Mouse (Mus musculus) frontal cortex, postnatal 10 days (tissue): ENCODE data around the gene Cfb.
"Not testable (repeated sequence)": the region's sequence is repeated elsewhere in the genome, so short reads cannot be mapped to it uniquely, and the experiment has no call there.

Experiments used
- DNase-seq, 2 experiments: peaks; one replicate each; pipeline ENCODE4 v3.0.0; 2022; ENCODE audit warnings: low spot score in 2 of 2, mixed read lengths in 1 of 2

Gene Cfb

DNA sequence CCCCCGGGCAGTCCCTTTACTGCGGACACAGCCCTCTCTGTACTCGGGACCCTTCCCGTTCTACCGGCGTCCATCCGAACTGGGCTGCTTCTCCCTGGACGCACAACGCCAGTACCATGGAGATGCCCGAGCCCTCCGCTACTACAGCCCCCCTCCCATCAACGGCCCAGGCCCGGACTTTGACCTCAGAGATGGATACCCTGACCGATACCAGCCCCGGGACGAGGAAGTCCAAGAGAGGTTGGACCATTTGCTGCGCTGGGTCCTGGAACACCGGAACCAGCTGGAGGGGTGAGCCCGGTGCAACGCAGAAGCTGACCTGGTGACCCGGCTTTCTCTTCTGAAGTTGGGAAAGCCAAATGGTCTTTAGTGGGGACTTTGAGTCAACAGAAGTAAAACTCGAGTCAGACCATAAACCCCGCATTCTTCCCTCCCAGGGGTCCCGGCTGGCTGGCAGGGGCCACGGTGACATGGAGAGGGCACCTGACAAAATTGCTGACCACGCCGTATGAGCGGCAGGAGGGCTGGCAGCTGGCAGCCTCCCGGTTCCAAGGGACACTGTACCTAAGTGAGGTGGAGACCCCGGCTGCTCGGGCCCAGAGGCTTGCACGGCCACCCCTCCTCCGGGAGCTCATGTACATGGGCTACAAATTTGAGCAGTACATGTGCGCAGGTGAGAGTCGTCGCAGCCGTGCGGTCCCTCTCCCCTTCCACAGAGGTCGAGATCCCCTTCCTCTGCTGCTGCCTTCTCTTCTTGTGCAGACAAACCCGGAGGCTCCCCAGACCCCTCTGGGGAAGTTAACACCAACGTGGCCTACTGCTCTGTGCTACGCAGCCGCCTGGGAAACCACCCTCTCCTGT, 24.6 kb downstream of the Cfb start:
- peak in 1 of 2 experiments; percentile 24 for DNase-seq

GRCm38 (mm10) chr17:34836856-34837221, 25.5 kb downstream of the Cfb start, which contains the start of the genes Stk19 and Dxo:
Stk19 (minus strand) TSS chr17:34836945.
Dxo (plus strand) TSS chr17:34837019.
- DNase-seq = peak; percentile 95 to 98

DNA sequence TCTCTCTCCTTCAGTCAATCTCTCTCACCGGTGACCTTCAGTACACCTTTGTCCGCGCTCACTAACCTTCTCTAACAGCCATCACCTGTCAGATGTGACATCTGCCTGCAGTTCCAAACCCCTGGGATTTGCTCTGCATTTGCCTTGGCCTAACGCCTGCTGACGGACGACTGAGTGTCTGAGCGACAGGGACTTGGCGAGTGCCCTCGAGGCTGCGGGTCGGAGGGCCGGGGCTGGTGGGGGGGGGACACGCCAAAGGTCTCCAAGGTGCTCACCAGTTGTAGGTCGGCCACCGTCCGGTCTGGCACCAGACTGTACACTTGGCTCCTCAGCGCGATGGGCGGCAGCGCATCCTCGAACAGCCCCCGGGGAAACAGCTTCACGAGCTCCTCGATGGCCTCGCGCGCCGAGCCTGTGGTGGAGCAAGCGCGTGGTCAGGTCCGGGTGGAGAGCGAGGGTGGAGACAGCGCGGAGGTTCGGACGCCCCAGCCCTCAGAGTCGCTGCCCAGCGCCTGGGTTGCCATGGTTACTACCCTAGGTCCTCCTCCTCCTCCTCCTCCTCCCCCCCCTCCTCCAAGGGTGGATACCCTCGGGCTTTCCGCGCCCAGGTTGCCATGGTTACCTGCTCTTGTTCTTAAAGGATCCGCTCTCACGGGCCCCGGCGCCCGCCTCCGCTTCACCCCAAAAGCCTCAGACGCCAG, 26.0 kb downstream of the Cfb start:
- no peak for DNase-seq

DNA sequence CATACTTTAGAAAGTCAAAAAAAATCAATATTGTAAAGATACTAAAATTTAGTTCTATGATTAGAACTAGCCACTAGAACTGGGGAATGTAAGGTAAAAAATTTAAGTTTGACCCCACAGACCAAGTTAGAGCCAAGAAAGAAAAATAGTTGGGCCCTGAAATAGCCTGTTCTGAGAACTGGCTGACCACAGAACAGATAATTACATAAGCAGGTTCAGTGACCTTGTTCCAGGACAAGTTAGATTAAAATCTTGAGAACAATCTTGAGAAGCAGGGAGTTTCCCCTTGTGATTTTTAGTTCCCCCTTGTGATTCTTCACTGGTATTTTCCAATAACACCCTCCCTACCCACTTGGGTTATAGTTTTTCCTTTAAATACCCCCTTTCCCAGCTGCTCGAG, 31.5 kb downstream of the Cfb start:
- DNase-seq = not testable (repeated sequence)

DNA sequence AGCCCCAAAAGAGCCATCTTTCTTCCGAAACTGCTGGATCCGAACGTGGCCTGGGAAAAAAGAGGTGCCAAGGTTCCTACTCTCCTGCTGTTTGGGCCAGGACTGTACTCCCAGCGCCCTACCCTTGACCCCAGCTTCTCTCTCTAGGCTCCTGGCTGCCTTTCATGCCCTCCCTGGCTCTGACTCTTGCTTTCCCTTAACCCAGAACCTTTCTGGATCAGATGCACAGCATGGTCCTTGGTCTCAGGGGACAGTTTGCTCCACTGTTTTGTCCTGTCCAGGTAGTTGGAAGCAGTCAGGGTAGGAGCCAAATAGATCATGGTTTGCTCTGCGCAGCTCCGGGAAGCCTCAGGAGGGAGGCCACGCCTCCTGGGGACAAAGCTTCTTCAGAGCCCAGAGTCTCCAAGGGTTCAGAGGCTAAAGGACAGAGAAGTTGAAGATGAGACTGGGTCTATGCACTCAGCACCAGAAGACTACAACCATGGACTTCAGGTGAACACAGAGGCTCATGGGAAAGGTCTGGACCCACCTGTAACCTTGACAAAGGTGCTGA, 47.4 kb downstream of the Cfb start:
- DNase-seq = no peak

DNA sequence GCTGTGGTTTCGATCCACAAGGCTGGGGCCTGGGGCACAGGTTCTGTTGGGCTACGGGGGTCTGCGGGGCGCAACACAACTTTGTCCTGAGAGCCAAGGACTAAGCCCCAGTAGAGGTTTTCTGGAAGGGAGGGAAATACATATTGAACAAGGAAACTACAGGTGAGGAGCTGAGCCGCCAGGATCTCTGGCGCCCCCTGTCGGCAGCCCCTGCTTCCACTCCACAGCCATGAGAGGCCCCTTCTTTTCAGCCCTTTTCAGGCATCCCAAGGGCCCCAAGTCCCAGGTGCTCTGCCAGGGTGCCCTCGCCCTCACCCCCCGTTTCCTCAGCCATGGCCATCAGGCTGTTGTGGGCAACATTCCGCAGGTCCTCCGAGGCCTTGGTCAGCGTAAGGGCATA, 48.6 kb downstream of the Cfb start:
- peak in 1 of 2 experiments; percentile 21 for DNase-seq

GRCm38 (mm10) chr17:34811275-34811674, 51.0 kb downstream of the Cfb start:
- no peak for DNase-seq

DNA sequence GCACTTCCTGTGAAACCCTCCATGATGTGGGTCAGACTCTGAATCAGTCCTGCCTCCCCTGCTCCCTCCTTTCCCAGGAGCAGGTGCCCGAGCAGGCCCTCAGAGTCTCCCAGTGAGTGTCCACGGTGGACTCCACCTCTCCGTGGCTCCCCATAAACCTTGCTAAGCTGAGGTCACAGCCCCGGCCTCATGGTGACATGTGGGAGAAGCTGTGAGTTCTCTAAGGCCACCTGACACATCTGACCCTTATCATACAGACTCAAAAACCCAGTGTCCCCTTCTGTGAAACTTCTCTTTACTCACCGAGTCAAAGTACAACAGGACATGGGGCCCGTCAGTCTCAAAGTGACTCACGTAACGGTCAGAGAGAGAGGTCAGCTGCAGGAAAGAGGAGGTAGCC, 51.5 kb downstream of the Cfb start:
- not testable (repeated sequence) for DNase-seq

DNA sequence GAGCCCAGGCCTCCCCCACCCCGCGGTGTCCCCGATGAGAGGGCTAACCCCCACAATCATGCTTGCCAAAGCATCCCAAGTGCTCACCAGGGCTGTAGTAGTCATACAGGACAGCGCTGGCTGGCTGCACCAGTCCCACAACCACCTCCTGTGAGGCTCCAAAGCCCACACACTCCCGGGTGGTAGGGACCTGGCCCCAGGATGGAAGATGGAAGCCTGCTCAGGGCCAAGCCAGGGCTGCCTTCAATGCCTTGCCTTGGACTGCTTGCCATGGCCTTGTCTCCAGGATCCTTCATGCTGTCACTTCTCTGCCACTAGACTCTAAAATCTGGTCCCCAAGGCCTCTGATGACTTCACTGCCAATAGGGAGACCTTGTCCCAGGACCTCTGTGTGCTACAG, 51.9 kb downstream of the Cfb start:
- not testable (repeated sequence) for DNase-seq

DNA sequence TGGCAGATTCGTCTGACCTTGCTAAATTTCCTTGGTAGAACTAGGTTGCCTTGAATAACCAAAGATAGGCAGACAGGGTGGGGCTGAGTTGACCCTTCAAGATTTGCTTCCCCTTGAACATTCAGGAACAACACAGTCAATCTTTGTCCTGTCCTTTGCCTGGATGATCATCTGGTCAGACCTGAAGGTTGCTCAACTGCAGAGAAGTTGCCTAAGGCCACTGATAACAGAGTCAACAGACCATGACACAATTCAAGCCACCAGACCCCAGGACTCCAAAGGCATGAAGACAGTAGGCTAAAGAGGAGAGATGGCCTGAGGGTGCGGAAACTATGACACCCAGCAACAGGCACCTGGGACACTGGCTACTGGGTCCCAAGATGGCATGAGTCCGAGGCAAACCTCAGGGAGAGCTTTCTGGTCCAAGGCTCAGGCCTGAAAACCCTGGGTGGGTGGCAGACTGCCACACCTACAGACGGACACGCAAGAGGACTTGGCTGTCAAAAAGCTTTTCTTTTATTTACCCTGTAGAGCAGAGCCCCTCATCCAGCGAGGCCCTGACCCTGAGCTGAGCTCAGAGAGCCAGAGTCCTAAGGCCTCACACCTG, 53.6 kb downstream of the Cfb start:
- DNase-seq = no peak

GRCm38 (mm10) chr17:34807176-34807575, 55.1 kb downstream of the Cfb start:
- DNase-seq = no peak
